Mouse (Mus musculus) adrenal gland, postnatal 10 days (tissue): ENCODE data around the gene Slirp. TPM values are rescaled to one million over a fixed set of nuclear protein-coding genes. Genes with fewer than 3 reads are reported as not detected.

Source experiments
- DNase-seq: peaks from one replicate; pipeline ENCODE4 v3.0.0; 2021; ENCODE audit warnings: mixed read lengths
- long read RNA-seq, 2 experiments: library from polyadenylated mRNA; stranded (forward); transcript quantifications; one replicate each; pipeline ENCODE4 v2.0.0; 2021
- total RNA-seq, 2 experiments: library from RNA; stranded (reverse); gene quantifications; 2 replicates each; pipeline ENCODE4 v1.2.3; 2021

Slirp gene
- 100 to 1,000 TPM; 186 to 195 TPM for total RNA-seq
- long read RNA-seq, experiment 1, transcript Slirp-204 (4 exons, 2,701 nt), result major isoform, 153 of 226 reads
- long read RNA-seq, experiment 1, partial matches to known transcripts, result 65 of 226 reads
- long read RNA-seq, experiment 1, other reads (novel, unspliced or antisense), result 7 of 226 reads
- long read RNA-seq, experiment 2, transcript Slirp-204 (4 exons, 2,701 nt), result major isoform, 126 of 170 reads
- long read RNA-seq, experiment 2, partial matches to known transcripts, result 35 of 170 reads
- long read RNA-seq, experiment 2, other reads (novel, unspliced or antisense), result 7 of 170 reads

- peak; percentile 93 for DNase-seq
These were observed at the start of gene Slirp, which contains the start of gene Alkbh1 for GRCm38 (mm10) chr12:87443700-87444122. Slirp (plus strand) TSS chr12:87443896. Alkbh1 (minus strand) TSS chr12:87444017.

DNA sequence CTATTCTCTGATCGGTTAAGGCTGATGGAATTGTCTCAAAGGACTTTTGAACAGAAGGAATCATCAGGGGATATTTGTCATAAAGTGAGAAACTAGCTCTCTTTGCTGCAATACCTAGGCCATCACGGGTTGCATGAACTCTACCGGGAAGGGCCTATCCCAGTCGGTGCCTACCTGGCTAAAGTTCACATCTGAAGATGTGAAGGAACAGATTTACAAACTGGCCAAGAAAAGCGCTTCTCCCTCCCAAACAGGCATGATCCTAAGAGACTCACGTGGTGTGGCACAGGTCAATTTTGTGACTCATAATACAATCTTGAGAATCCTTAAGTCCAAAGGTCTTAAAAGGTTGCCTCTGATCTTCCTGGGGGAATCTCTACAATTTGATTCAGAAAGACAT lies 49.4 kb upstream of the Slirp start:
- DNase-seq, result no peak

- no peak for DNase-seq
These were observed 46.6 kb upstream of the Slirp start for GRCm38 (mm10) chr12:87397126-87397525.

GRCm38 (mm10) chr12:87397811-87398417 lies 45.8 kb upstream of the Slirp start:
- peak; percentile 57 for DNase-seq

GRCm38 (mm10) chr12:87399119-87399819 lies 44.4 kb upstream of the Slirp start:
- DNase-seq, result no peak

DNA sequence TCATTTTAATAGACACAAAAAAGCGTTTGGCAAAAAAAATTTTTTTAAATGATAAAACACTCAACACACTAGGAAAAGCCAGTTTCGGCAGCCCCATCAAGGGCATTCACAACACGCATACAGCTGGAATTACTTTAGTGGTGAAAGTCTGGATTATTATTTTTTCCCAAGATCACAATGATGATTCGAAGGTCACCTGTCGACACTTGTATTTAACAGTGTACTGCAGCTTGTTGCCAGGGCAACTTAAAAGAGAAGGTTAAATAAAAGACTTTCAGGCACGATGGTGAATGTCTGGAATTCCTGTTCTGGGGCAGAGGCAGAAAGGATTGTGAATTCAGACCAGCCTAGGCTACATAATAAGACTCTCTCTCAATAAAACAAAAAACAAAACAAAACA lies 41.8 kb upstream of the Slirp start:
- no peak for DNase-seq

GRCm38 (mm10) chr12:87405165-87405564 lies 38.5 kb upstream of the Slirp start:
- DNase-seq, result no peak

GRCm38 (mm10) chr12:87405721-87406120 lies 38.0 kb upstream of the Slirp start:
- no peak for DNase-seq

- DNase-seq, result peak; percentile 68
These were observed 35.7 kb upstream of the Slirp start for GRCm38 (mm10) chr12:87407869-87408605.

GRCm38 (mm10) chr12:87409123-87409522 lies 34.6 kb upstream of the Slirp start:
- no peak for DNase-seq

GRCm38 (mm10) chr12:87410999-87411398 lies 32.7 kb upstream of the Slirp start:
- DNase-seq, result no peak

- peak; percentile 85 for DNase-seq
These were observed 30.4 kb upstream of the Slirp start for GRCm38 (mm10) chr12:87413179-87413790.

- DNase-seq, result no peak
These were observed 28.3 kb upstream of the Slirp start for GRCm38 (mm10) chr12:87415358-87415757.

GRCm38 (mm10) chr12:87416690-87417089 lies 27.0 kb upstream of the Slirp start:
- peak; percentile 79 for DNase-seq

GRCm38 (mm10) chr12:87418921-87419320 lies 24.8 kb upstream of the Slirp start:
- no peak for DNase-seq

GRCm38 (mm10) chr12:87419974-87420485 lies 23.7 kb upstream of the Slirp start:
- no peak for DNase-seq

GRCm38 (mm10) chr12:87421708-87422507 lies 21.8 kb upstream of the Slirp start:
- DNase-seq, result no peak

- DNase-seq, result no peak
These were observed 20.0 kb upstream of the Slirp start for GRCm38 (mm10) chr12:87423700-87424099.

GRCm38 (mm10) chr12:87424516-87424915 lies 19.2 kb upstream of the Slirp start:
- DNase-seq, result no peak

DNA sequence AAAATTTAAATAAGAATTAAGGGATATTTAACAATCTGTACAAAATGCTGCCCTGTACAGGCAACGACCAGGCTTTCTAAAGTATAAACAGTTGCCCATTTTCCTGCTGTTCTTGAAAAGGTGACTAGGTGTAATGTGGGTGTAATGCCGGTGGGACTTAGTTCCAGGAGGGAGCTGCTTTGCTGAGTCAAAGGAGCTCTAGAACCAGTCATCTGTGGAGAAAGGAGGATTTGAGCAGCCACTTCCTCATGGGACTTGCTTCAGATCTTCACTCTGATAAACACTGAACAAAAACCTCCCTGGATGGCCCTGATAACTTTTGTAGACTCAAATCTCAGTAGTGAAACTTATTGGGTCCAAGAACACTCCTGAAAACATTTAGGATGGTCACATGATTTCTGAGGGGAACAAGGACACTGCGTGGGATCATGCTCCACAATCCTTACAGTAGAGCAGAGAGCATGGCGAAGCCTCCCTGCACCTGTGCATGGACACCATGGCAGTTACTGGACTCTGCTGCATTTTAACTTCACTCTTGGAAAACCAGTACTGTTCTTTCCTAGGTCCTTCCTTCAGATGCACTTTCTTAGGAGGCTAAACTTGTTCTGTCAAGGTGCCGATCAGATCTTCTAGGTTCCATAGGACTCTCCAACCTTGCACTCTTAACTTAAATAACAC lies 17.2 kb upstream of the Slirp start:
- no peak for DNase-seq
